Mouse (Mus musculus) myocyte (in vitro differentiated cells): ENCODE measurements around the gene A930017K11Rik.

Source experiments
- CEBPB ChIP-seq: IDR thresholded peaks from 2 replicates; pipeline ENCODE4 v1.6.1; 2011; ENCODE audit warnings: mild to moderate bottlenecking, moderate library complexity; ENCODE audit not compliant: poor library complexity, insufficient read depth, severe bottlenecking
- E2F4 ChIP-seq: IDR thresholded peaks from one replicate; pipeline ENCODE4 v1.6.1; 2011; ENCODE audit warnings: mild to moderate bottlenecking, control low read depth, moderate library complexity; ENCODE audit not compliant: insufficient read depth
- MAX ChIP-seq: IDR thresholded peaks from one replicate; pipeline ENCODE4 v1.6.1; 2011; ENCODE audit warnings: low read depth, mild to moderate bottlenecking, control low read depth
- MYOG ChIP-seq, 3 experiments: IDR thresholded peaks; one replicate each; pipeline ENCODE4 v1.6.1; 2011; ENCODE audit warnings: control low read depth in 2 of 3, low read depth in 2 of 3, mild to moderate bottlenecking in 2 of 3; ENCODE audit not compliant: insufficient read length in 2 of 3, control insufficient read depth in 1 of 3, insufficient read depth in 1 of 3
- POLR2A ChIP-seq: IDR thresholded peaks from one replicate; pipeline ENCODE4 v1.6.1; 2011; ENCODE audit warnings: low read depth, mild to moderate bottlenecking, control low read depth, moderate library complexity; ENCODE audit not compliant: insufficient read length
- POLR2AphosphoS2 ChIP-seq: IDR thresholded peaks from one replicate; pipeline ENCODE4 v1.6.1; 2011; ENCODE audit warnings: low read depth, control low read depth; ENCODE audit not compliant: insufficient read length
- SRF ChIP-seq: IDR thresholded peaks from one replicate; pipeline ENCODE4 v1.6.1; 2011; ENCODE audit warnings: low read depth; ENCODE audit not compliant: control insufficient read depth, insufficient read length
- TCF12 ChIP-seq: IDR thresholded peaks from one replicate; pipeline ENCODE4 v1.6.1; 2011; ENCODE audit warnings: mild to moderate bottlenecking, control low read depth; ENCODE audit not compliant: poor library complexity, insufficient read depth, severe bottlenecking
- TCF3 ChIP-seq: IDR thresholded peaks from one replicate; pipeline ENCODE4 v1.6.1; 2011; ENCODE audit warnings: low read depth, control low read depth; ENCODE audit not compliant: insufficient read length
- USF1 ChIP-seq: IDR thresholded peaks from one replicate; pipeline ENCODE4 v1.6.1; 2011; ENCODE audit warnings: low read depth, mild to moderate bottlenecking, control low read depth, moderate library complexity

DNA sequence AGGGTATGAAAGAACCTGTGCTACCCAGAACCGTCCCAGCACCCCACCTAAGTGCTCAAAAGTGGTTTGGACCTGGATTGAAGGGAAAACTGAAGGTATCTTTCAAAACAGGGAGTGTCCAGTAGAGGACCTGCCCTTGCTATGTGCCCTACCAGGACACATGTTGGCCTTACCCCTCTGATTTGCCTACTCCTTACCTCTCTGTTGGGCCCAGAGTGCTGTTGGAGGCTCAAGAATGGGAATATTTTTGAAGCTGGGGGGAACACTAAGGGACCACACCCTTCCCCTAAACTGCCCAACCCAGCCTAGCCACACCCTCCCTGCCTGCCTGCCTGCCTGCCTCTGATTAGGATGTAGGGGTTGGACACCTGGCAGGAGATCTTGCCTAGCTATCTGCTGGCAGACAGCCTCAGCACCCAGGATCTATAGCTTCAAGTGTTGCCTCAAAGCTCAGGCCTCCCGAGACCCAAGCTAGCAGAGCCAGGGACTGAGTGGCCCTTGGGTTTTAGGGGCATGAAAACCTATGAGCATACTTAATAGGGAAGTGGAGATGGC, 9.7 kb downstream of the A930017K11Rik start:
- no peak for TF ChIP-seq POLR2A
- no peak for TF ChIP-seq TCF12
- no peak for TF ChIP-seq SRF
- TF ChIP-seq MAX = no peak
- TF ChIP-seq USF1 = no peak
- no peak for TF ChIP-seq MYOG (IDR thresholded peaks at IDR 0.05; ENCODE audit: control insufficient read depth in 1 of 3, insufficient read depth in 1 of 3, insufficient read length in 2 of 3, low read depth in 2 of 3)
- TF ChIP-seq TCF3 = no peak
- TF ChIP-seq E2F4 = no peak
- TF ChIP-seq POLR2AphosphoS2 = no peak
- TF ChIP-seq CEBPB = no peak
